In the genomic region with DNA sequence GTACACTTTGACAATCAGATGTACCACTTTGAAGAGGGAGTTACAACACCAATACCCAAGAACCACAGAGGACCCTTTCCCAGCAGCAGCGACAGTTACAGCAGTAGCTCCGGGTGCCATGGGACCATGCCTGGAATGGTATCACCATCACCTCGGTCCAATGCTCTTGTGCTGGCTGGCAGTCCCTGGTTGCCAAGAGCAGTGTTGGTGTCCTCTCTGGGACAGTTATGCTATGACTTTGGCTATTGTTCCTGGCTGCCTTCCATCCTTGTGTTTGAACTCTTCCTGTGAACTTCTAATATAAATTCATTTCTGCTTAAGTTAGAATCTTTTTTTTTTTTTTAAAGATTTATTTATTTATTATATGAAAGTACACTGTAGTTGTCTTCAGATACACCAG, we compare ENCODE assay signal across 21 mouse cellular contexts. TPM values are rescaled to one million over a fixed set of nuclear protein-coding genes. Genes with fewer than 3 reads are reported as not detected.
DNase-seq lines count a peak whose midpoint lies in the region; ATAC-seq and TF ChIP-seq lines count a peak whose summit lies in the region.
"Had no signal": no experiment of that assay in that cellular context is flagged by ENCODE, and none has a peak within 500 bp of the region (broad histone marks: within the 10 kb centered on the region; RNA-seq: fewer than 3 reads in every experiment).

No protein-coding gene starts in this region.

- H3K27me3 ChIP-seq in kidney, postnatal 0 days (ENCODE audit: insufficient read depth, low read length), result no peaks in the 10 kb centered on the region
- H3K27me3 ChIP-seq in MEL (ENCODE audit: control insufficient read depth in 1 of 2, insufficient read depth in 2 of 2, low read length in 2 of 2), result no peaks in the 10 kb centered on the region
- peaks cover 6% of the 10 kb centered on the region for H3K27me3 ChIP-seq in midbrain, embryonic 13.5 days
- H3K27me3 ChIP-seq: forebrain, embryonic 15.5 days had no signal

- peak; percentile 39 for DNase-seq in adrenal gland, postnatal 10 days
- no peak for DNase-seq in adrenal gland, adult 2 months
- DNase-seq in kidney, postnatal 0 days (ENCODE audit: low spot score), result no peak
- DNase-seq in kidney, adult 18-20 months, result no peak
- DNase-seq in MEL (ENCODE audit: low read depth, low spot score), result peak; percentile 51
- peak; percentile 39 for DNase-seq in lung, postnatal 14 days
- no peak for DNase-seq in layer of hippocampus, adult 8-10 months (ENCODE audit: low spot score in 2 of 2)
- DNase-seq: cerebellum, adult 11-12 months; cerebellum, postnatal 10 days; gastrocnemius, postnatal 25 days; kidney, adult 9 months; liver; liver, postnatal 0 days; right cerebral cortex, adult 18-20 months had no signal

- H3K4me3 ChIP-seq in kidney, postnatal 0 days (replicated peaks; ENCODE audit: low read depth, low read length), result no peak overlapping the region
- H3K4me3 ChIP-seq in MEL (ENCODE audit: control insufficient read depth in 1 of 2, insufficient read depth in 1 of 2, low read depth in 2 of 2, low read length in 2 of 2), result no peak overlapping the region
- no peak overlapping the region for H3K4me3 ChIP-seq in midbrain, embryonic 13.5 days (replicated peaks)
- H3K4me3 ChIP-seq: embryonic facial prominence, embryonic 10.5 days; forebrain, embryonic 15.5 days; heart, embryonic 13.5 days; hindbrain, embryonic 13.5 days; limb, embryonic 10.5 days; neural tube, embryonic 15.5 days had no signal

- ATAC-seq in kidney, postnatal 0 days (replicated peaks; ENCODE audit: low FRiP score, low read depth), result no peak
- ATAC-seq in midbrain, embryonic 13.5 days, result no peak
- ATAC-seq: forebrain, embryonic 15.5 days; liver, postnatal 0 days had no signal

- H3K36me3 ChIP-seq in kidney, postnatal 0 days (ENCODE audit: insufficient read depth, low read length), result no peaks in the 10 kb centered on the region
- H3K36me3 ChIP-seq in MEL (ENCODE audit: control insufficient read depth in 1 of 2, insufficient read depth in 2 of 2, low read length in 2 of 2), result peaks cover 0 to 10% of the 10 kb centered on the region in 2 experiments; a peak in 2 of 4 replicates
- H3K36me3 ChIP-seq in midbrain, embryonic 13.5 days, result no peaks in the 10 kb centered on the region
- H3K36me3 ChIP-seq: embryonic facial prominence, embryonic 10.5 days; forebrain, embryonic 15.5 days; heart, embryonic 13.5 days; hindbrain, embryonic 13.5 days; limb, embryonic 10.5 days; neural tube, embryonic 15.5 days had no signal

- TF ChIP-seq POLR2A in MEL (IDR thresholded peaks at IDR 0.05; ENCODE audit: control insufficient read depth in 1 of 2, insufficient read depth in 1 of 2, low read depth in 1 of 2, low read length in 2 of 2, poor library complexity in 1 of 2), result no peak

- no peak for TF ChIP-seq CTCF in kidney, postnatal 0 days (IDR thresholded peaks at IDR 0.05; ENCODE audit: low read depth)
- TF ChIP-seq CTCF in MEL (IDR thresholded peaks at IDR 0.05 in 2 of 3, conservative IDR thresholded peaks at IDR 0.05 in 1 of 3; ENCODE audit: control insufficient read depth in 1 of 3, insufficient read depth in 1 of 3, low read depth in 2 of 3, low read length in 3 of 3, poor library complexity in 1 of 3, severe bottlenecking in 1 of 3), result no peak

- no peak for TF ChIP-seq EP300 in MEL (IDR thresholded peaks at IDR 0.05; ENCODE audit: low read depth in 1 of 2, low read length in 2 of 2)

- H3K9me3 ChIP-seq in kidney, postnatal 0 days (replicated peaks; ENCODE audit: low read length), result no peaks in the 10 kb centered on the region
- H3K9me3 ChIP-seq in MEL (replicated peaks; ENCODE audit: insufficient read depth, low read length), result no peaks in the 10 kb centered on the region
- no peaks in the 10 kb centered on the region for H3K9me3 ChIP-seq in midbrain, embryonic 13.5 days
- H3K9me3 ChIP-seq: forebrain, embryonic 15.5 days; heart, embryonic 13.5 days; hindbrain, embryonic 13.5 days; limb, embryonic 10.5 days; neural tube, embryonic 15.5 days had no signal

- TF ChIP-seq RAD21 in MEL (IDR thresholded peaks at IDR 0.05; ENCODE audit: low read depth, low read length), result no peak

- no peaks in the 10 kb centered on the region for H3K79me2 ChIP-seq in MEL (ENCODE audit: control insufficient read depth, insufficient read depth, low read length, poor library complexity)

- no peak overlapping the region for H3K9ac ChIP-seq in kidney, postnatal 0 days (ENCODE audit: low read depth, low read length)
- H3K9ac ChIP-seq in MEL (ENCODE audit: control insufficient read depth, low read depth, low read length, poor library complexity, severe bottlenecking), result no peak overlapping the region
- H3K9ac ChIP-seq in midbrain, embryonic 13.5 days (replicated peaks), result no peak overlapping the region
- H3K9ac ChIP-seq: forebrain, embryonic 15.5 days; heart, embryonic 13.5 days; hindbrain, embryonic 13.5 days; liver, postnatal 0 days; neural tube, embryonic 15.5 days had no signal

- H3K4me1 ChIP-seq in kidney, postnatal 0 days (replicated peaks; ENCODE audit: insufficient read depth, low read length), result no peaks in the 10 kb centered on the region; the same call in 1 of the 2 replicates
- peaks cover 2 to 25% of the 10 kb centered on the region in 2 experiments; a peak in 3 of 4 replicates for H3K4me1 ChIP-seq in MEL (ENCODE audit: control insufficient read depth in 1 of 2, insufficient read depth in 2 of 2, low read length in 2 of 2)
- no peaks in the 10 kb centered on the region; the same call in 1 of the 2 replicates for H3K4me1 ChIP-seq in midbrain, embryonic 13.5 days (replicated peaks)
- H3K4me1 ChIP-seq: embryonic facial prominence, embryonic 10.5 days; forebrain, embryonic 15.5 days; hindbrain, embryonic 13.5 days; limb, embryonic 10.5 days; neural tube, embryonic 15.5 days had no signal

- peak overlapping the region; percentile 6; the same call in 1 of the 2 replicates for H3K4me2 ChIP-seq in kidney, postnatal 0 days (ENCODE audit: low read length)
- H3K4me2 ChIP-seq in midbrain, embryonic 13.5 days (replicated peaks), result no peak overlapping the region
- H3K4me2 ChIP-seq: forebrain, embryonic 15.5 days; heart, embryonic 13.5 days; hindbrain, embryonic 13.5 days; neural tube, embryonic 15.5 days had no signal

- H3K27ac ChIP-seq in kidney, postnatal 0 days, result peak overlapping the region; percentile 19; the same call in 1 of the 2 replicates
- H3K27ac ChIP-seq in MEL (ENCODE audit: control insufficient read depth, low read depth, low read length), result no peak overlapping the region
- no peak overlapping the region for H3K27ac ChIP-seq in midbrain, embryonic 13.5 days
- H3K27ac ChIP-seq: embryonic facial prominence, embryonic 10.5 days; forebrain, embryonic 15.5 days; hindbrain, embryonic 13.5 days; limb, embryonic 10.5 days; neural tube, embryonic 15.5 days had no signal

- 84% methylated on average over 3 of the region's 3 CpGs for WGBS in kidney, postnatal 0 days
- 97% methylated on average over 3 of the region's 3 CpGs for WGBS in midbrain, embryonic 13.5 days

TF ChIP-seq in MEL, 35 proteins besides CTCF, POLR2A, EP300 and RAD21 (continues in another document):
- TF ChIP-seq GATA1 (IDR thresholded peaks at IDR 0.05; ENCODE audit: low read depth, low read length) (no peak), ETS1 (IDR thresholded peaks at IDR 0.05; ENCODE audit: low read depth, low read length) (no peak), SMC3 (IDR thresholded peaks at IDR 0.05; ENCODE audit: low read depth, low read length) (no peak)

RNA-seq across cellular contexts. Expression of gene Zbtb8a, which starts 5.7 kb away (rescaled TPM):
- 10 to 100 TPM; 10.1 to 10.7 TPM for total RNA-seq in adrenal gland, postnatal 10 days (2021)
- 1 to 10 TPM; 6.1 to 6.4 TPM for total RNA-seq in adrenal gland, adult 2 months (2021)
- 2.4 and 2.7 TPM in 2 replicates for polyA plus RNA-seq in adrenal gland, adult 2 months (2012; rRNA removed)
- 12.3 and 13.7 TPM in 2 replicates for polyA plus RNA-seq in kidney, postnatal 0 days (2015; fragmentation: Nextera tagmentation; extraction: Ambion mirVana)
- total RNA-seq in MEL (2012; rRNA removed), result 0.85 and 0.89 TPM in 2 replicates
- 1 to 10 TPM in 1 of 2 experiments, not detected in 1; 1.6 TPM for polyA plus RNA-seq in MEL (2012; ENCODE audit: insufficient read depth in 1 of 2, insufficient read length in 2 of 2, low read depth in 1 of 2, low replicate concordance in 2 of 2, missing spikeins in 1 of 2)
- 17.2 and 19.7 TPM in 2 replicates for polyA plus RNA-seq in midbrain, embryonic 13.5 days (2015; fragmentation: Nextera tagmentation; extraction: Ambion mirVana)
- total RNA-seq in layer of hippocampus, adult 8-10 months (2022), result 1 to 10 TPM; 2.5 to 4.5 (median 2.9) TPM

RNA-seq across cellular contexts. Expression of gene Zbtb8os, which starts 48.1 kb away (rescaled TPM):
- 10 to 100 TPM; 41.1 to 41.5 TPM for total RNA-seq in adrenal gland, postnatal 10 days (2021)
- total RNA-seq in adrenal gland, adult 2 months (2021), result 10 to 100 TPM; 42.7 to 48.4 TPM
- 4.1 and 5.3 TPM in 2 replicates for polyA plus RNA-seq in adrenal gland, adult 2 months (2012; rRNA removed)
- polyA plus RNA-seq in kidney, postnatal 0 days (2015; fragmentation: Nextera tagmentation; extraction: Ambion mirVana), result 55.9 and 60.8 TPM in 2 replicates
- 16.7 and 21.7 TPM in 2 replicates for total RNA-seq in MEL (2012; rRNA removed)
- polyA plus RNA-seq in MEL (2012; ENCODE audit: insufficient read depth in 1 of 2, insufficient read length in 2 of 2, low read depth in 1 of 2, low replicate concordance in 2 of 2, missing spikeins in 1 of 2), result 10 to 100 TPM in 1 of 2 experiments, not detected in 1; 22.6 TPM
- polyA plus RNA-seq in midbrain, embryonic 13.5 days (2015; fragmentation: Nextera tagmentation; extraction: Ambion mirVana), result 28.0 and 32.2 TPM in 2 replicates
- 10 to 100 TPM; 30.7 to 32.4 (median 31.6) TPM for total RNA-seq in layer of hippocampus, adult 8-10 months (2022)

RNA-seq across cellular contexts. Expression of gene Rbbp4, which starts 48.4 kb away (rescaled TPM):
- 100 to 1,000 TPM; 142 to 146 TPM for total RNA-seq in adrenal gland, postnatal 10 days (2021)
- 100 to 1,000 TPM; 116 to 144 TPM for total RNA-seq in adrenal gland, adult 2 months (2021)
- 9.7 and 10.4 TPM in 2 replicates for polyA plus RNA-seq in adrenal gland, adult 2 months (2012; rRNA removed)
- 339 and 363 TPM in 2 replicates for polyA plus RNA-seq in kidney, postnatal 0 days (2015; fragmentation: Nextera tagmentation; extraction: Ambion mirVana)
- 50.9 and 53.9 TPM in 2 replicates for total RNA-seq in MEL (2012; rRNA removed)
- polyA plus RNA-seq in MEL (2012; ENCODE audit: insufficient read depth in 1 of 2, insufficient read length in 2 of 2, low read depth in 1 of 2, low replicate concordance in 2 of 2, missing spikeins in 1 of 2), result 100 to 1,000 TPM in 1 of 2 experiments, not detected in 1; 127 TPM
- polyA plus RNA-seq in midbrain, embryonic 13.5 days (2015; fragmentation: Nextera tagmentation; extraction: Ambion mirVana), result 419 and 460 TPM in 2 replicates
- 100 to 1,000 TPM; 114 to 129 (median 116) TPM for total RNA-seq in layer of hippocampus, adult 8-10 months (2022)

RNA-seq across cellular contexts. Expression of gene Zbtb8b, which starts 57.1 kb away (rescaled TPM):
- under 1 TPM; 0.33 to 0.39 TPM for total RNA-seq in adrenal gland, postnatal 10 days (2021)
- total RNA-seq in adrenal gland, adult 2 months (2021), result under 1 TPM; 0.12 to 0.35 TPM
- polyA plus RNA-seq in adrenal gland, adult 2 months (2012; rRNA removed), result 0.07 TPM in 1 of 2 replicates, not detected in the other
- 3.7 and 3.8 TPM in 2 replicates for polyA plus RNA-seq in kidney, postnatal 0 days (2015; fragmentation: Nextera tagmentation; extraction: Ambion mirVana)
- total RNA-seq in MEL (2012; rRNA removed), result 0.08 and 0.16 TPM in 2 replicates
- polyA plus RNA-seq in MEL (2012; ENCODE audit: insufficient read depth in 1 of 2, insufficient read length in 2 of 2, low read depth in 1 of 2, low replicate concordance in 2 of 2, missing spikeins in 1 of 2), result under 1 TPM in 1 of 2 experiments, not detected in 1; 0.29 TPM
- polyA plus RNA-seq in midbrain, embryonic 13.5 days (2015; fragmentation: Nextera tagmentation; extraction: Ambion mirVana), result 12.0 TPM in 2 replicates
- 1 to 10 TPM; 3.4 to 4.6 (median 4.0) TPM for total RNA-seq in layer of hippocampus, adult 8-10 months (2022)
- total RNA-seq: gastrocnemius, postnatal 25 days had no signal

Comparison
In these comparisons a context has a peak if more than half of its experiments do, and no peak if none do; other contexts are left out.
1. DNase-seq: peak in adrenal gland, postnatal 10 days (single experiment), MEL (single experiment) and lung, postnatal 14 days (single experiment); none in adrenal gland, adult 2 months (single experiment), kidney, postnatal 0 days (single experiment), kidney, adult 18-20 months (single experiment) and layer of hippocampus, adult 8-10 months (0 of 2).